Mouse (Mus musculus): ENCODE results near the gene Wbp11. TPM values are rescaled to one million over a fixed set of nuclear protein-coding genes. Genes with fewer than 3 reads are reported as not detected.

The Wbp11 gene
- total RNA-seq (2021), result 100 to 1,000 TPM; 114 to 116 TPM
- long read RNA-seq, experiment 1, transcript Wbp11-201 (12 exons, 2,739 nt), result major isoform, 178 of 225 reads
- long read RNA-seq, experiment 1, partial matches to known transcripts, result 9 of 225 reads
- long read RNA-seq, experiment 1, other reads (novel, unspliced or antisense), result 38 of 225 reads
- long read RNA-seq, experiment 2, transcript Wbp11-201 (12 exons, 2,739 nt), result major isoform, 124 of 152 reads
- long read RNA-seq, experiment 2, partial matches to known transcripts, result 6 of 152 reads
- long read RNA-seq, experiment 2, other reads (novel, unspliced or antisense), result 22 of 152 reads

DNA sequence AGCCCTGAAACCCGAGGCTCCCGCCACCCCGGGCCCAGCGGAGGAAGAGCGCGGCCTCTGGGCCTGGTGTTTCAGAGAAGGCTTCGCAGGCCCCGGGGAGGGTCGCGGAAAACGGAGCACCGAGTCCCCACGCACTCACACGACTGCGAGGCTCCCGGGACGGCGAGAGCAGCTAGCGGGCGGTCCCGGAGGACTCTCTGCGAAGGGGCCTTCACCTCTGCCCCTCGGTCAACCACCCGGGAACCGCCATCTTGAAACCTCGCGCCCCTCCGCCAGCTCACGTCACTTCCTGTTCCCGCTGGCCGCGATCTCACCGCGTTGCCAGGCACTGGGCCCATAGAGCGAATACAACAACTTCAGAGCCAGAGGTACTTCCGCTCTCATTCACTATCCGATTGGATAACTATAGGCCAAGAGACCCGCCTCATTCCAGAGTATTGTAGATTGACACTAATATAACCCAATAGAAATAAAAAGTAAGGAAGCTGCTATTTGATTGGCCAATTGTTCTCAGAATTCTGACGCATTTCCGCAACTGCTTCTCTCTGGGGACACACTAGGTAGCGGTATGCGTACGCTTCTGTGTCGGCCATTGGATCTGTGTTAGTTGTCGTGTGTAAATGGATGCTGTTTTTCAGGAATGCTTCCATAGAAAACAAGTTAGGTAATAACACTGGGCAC is at the start of gene Wbp11:
Gene Wbp11 (minus strand): TSS at position 353 of the 681 bp plus-strand sequence.
- intact Hi-C loops (cut with DNase I), result loop anchor here (1.0 to 10.0 kb wide), 3 partner anchors 20 to 1813 kb away; partner anchors contain the start of genes Ddx47, H2afj and Hist4h4
- H3K4me3 ChIP-seq, result peak within 1 kb of the TSS; percentile 79

DNA sequence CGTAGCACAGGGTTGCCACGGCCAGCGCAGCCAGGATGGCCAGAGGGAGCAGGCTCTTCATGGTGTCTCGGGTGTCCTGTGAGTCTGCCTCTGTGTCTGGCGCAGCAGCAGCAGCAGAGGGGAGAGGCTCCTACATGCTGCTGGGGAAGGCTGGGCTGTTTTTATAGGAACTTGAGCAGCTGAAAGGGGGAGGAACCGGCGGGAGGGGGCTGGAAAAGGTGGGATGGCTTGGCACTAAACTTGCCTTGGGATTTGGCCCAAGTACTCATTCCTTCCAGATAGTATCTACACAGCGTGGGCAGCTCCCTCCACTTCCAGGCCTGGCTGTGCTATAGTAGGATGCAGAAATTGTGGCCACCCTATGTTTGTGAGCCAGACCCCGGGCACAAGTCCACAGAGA is 47.6 kb upstream of the Wbp11 start, which contains the start of gene Mgp:
Gene Mgp (minus strand): TSS at position 154 of the 400 bp plus-strand sequence.
- intact Hi-C loops (cut with DNase I), result loop anchor here (5.0 kb wide), 1 partner anchor 37 kb away; no protein-coding TSS in a partner anchor
- peak; percentile 24 to 68 for DNase-seq (ENCODE audit: extremely low spot score in 1 of 2, low spot score in 2 of 2)
- H3K4me3 ChIP-seq, result 0 out of 2 replicates have a peak within 1 kb of the TSS, but pooled peaks have one; percentile 3

More for the DNA sequence above, at the start of gene Wbp11:
- DNase-seq (ENCODE audit: extremely low spot score in 1 of 2, low spot score in 2 of 2), result peak; percentile 95
- TF ChIP-seq CTCF (IDR thresholded peaks at IDR 0.05), result peak; percentile 14
- H3K27ac ChIP-seq, result peak within 1 kb of the TSS; percentile 98

DNA sequence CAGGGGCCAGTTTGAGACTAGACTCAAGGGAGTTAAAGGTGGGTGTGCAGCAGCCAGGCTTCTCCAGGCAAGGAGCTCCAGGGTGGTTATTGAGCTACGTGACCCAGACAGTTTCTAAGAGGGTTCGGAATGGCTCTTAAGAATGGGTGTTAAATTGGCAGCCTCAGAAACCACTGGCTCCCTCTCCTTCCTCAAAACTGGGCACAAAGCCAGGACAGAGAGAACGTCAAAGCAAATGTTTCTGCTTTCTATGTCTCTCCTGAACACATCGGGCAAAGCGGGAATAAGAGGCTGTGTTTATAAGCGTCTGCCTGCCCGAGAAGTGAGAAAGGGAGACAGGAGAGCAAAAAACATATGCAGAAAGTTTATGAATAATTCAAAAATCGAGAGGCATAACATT is 46.6 kb upstream of the Wbp11 start:
- 0 out of 2 replicates have a peak overlapping the region, but pooled peaks have one; percentile 3 for H3K4me3 ChIP-seq
- peak in 1 of 2 experiments; percentile 26 for DNase-seq (ENCODE audit: extremely low spot score in 1 of 2, low spot score in 2 of 2)
- no peak for TF ChIP-seq CTCF (IDR thresholded peaks at IDR 0.05)
- H3K27ac ChIP-seq, result no peak overlapping the region
- intact Hi-C loops (cut with DNase I), result no loop called here

More for the DNA sequence above, 47.6 kb upstream of the Wbp11 start, which contains the start of gene Mgp:
- TF ChIP-seq CTCF (IDR thresholded peaks at IDR 0.05), result no peak
- peak within 1 kb of the TSS; percentile 40; the same call in 1 of the 2 replicates for H3K27ac ChIP-seq

DNA sequence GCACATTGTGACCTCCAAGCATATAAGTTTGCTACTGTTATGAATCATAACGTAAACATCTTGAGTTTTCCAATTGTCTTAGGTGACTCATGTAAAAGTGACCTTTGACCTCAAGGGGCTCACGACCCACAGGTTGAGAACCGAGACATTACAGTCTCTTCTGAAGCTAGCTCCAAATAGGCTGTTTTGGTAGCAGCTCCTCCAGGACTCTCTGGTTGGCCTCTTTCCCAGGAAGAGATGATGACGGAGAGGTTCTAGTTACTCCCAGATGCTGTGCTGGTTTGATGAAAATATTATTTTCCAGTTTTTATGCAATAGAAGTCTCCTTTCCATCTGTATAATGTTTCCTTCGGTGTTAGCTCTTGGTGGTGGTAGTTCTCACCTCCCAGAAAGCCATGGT is 40.9 kb upstream of the Wbp11 start:
- intact Hi-C loops (cut with DNase I), result no loop called here
- TF ChIP-seq CTCF (IDR thresholded peaks at IDR 0.05), result no peak

DNA sequence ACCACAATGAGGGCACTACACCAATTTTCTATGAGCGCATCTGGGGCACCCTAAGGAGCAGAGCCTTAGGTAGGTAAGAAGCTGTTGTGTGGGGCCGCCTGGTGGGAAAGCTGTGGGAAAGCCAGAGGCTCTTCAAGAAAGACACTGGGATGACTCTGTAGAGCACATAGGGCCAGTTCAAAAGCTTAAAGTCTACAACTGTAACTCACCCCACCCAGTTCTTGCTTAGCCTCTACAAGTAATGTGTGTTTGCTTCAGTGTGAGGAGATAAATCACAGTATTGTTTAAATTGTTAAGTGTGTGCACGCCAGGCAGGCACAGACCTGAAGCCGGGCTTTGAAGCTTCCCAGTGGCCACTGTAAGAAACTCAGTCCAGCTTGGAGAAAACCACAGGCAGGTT is 38.1 kb upstream of the Wbp11 start:
- TF ChIP-seq CTCF (IDR thresholded peaks at IDR 0.05), result no peak
- Histone ChIP-seq H3K4me3 (no peak overlapping the region), H3K27ac (no peak overlapping the region)
- intact Hi-C loops (cut with DNase I), result no loop called here
- DNase-seq (ENCODE audit: extremely low spot score in 1 of 2, low spot score in 2 of 2), result no peak

More for the DNA sequence above, 40.9 kb upstream of the Wbp11 start:
- no peak overlapping the region for H3K27ac ChIP-seq
- DNase-seq (ENCODE audit: extremely low spot score in 1 of 2, low spot score in 2 of 2), result no peak
- no peak overlapping the region for H3K4me3 ChIP-seq

DNA sequence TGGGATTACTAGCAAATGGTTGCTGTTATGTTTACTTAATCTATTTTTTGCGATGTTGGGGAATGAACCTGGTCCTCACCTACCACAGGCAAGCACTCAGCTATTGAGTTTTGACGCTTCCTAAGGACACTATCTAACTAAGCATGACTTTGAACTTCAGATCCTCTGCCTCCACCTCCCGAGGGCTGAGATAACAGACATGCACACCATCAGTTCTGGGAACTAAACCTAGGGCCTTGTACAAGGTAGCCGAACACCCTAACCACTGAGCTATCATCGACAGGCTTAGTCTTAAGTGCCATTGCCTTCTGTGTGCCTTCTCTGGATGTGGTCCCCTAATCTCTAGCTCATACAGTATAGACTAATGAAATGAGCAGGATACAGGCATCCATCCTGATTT is 37.3 kb upstream of the Wbp11 start:
- no peak for DNase-seq (ENCODE audit: extremely low spot score in 1 of 2, low spot score in 2 of 2)
- TF ChIP-seq CTCF (IDR thresholded peaks at IDR 0.05), result no peak
- H3K4me3 ChIP-seq, result no peak overlapping the region
- intact Hi-C loops (cut with DNase I), result no loop called here
- no peak overlapping the region for H3K27ac ChIP-seq

DNA sequence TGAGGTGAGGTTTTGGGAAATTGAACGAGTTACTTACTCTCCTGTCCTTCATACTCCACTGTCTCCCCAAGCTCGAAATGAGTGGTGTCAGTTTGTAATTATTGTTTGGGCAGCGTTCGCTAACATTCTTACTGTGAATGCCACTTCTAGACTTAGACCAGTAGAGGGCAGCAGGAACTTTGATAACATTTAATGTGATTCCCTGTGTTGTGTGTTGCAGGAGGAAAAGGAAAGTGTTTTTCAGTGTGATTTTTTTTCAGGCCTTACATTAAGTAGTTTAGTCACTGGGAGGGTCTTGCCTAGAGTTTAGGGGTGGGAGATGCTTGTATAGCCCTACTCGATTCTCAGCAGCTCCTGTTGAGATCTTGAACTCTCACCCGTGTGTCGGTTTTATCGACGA is 33.0 kb upstream of the Wbp11 start:
- H3K27ac ChIP-seq, result no peak overlapping the region
- DNase-seq (ENCODE audit: extremely low spot score in 1 of 2, low spot score in 2 of 2), result no peak
- peak; percentile 74 for TF ChIP-seq CTCF (IDR thresholded peaks at IDR 0.05)
- intact Hi-C loops (cut with DNase I), result loop anchor here (1.0 to 5.0 kb wide), 3 partner anchors 59 to 121 kb away; no protein-coding TSS in a partner anchor
- H3K4me3 ChIP-seq, result no peak overlapping the region

DNA sequence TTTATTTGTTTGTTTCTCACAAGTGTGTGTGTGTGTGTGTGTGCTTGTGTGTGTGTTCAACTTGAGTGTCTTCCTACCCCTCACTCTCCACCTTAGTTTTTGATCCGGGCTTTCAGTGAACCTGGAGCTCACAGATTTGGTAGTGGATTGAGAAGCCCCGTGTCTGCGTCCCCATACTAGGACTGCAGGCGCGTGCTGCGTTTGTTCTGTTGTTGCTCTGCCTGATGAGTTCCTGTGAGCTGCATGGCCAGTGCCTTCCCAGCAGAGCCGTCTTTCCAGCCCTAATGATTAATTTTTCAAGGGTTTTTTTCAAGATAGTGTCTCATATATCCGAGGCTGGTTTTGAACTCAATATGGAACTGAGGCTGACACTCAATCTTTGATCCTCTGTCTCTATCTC is 30.4 kb upstream of the Wbp11 start:
- intact Hi-C loops (cut with DNase I), result loop anchor here (10.0 kb wide), 1 partner anchor 316 kb away; the partner anchor contains the start of gene Rerg

DNA sequence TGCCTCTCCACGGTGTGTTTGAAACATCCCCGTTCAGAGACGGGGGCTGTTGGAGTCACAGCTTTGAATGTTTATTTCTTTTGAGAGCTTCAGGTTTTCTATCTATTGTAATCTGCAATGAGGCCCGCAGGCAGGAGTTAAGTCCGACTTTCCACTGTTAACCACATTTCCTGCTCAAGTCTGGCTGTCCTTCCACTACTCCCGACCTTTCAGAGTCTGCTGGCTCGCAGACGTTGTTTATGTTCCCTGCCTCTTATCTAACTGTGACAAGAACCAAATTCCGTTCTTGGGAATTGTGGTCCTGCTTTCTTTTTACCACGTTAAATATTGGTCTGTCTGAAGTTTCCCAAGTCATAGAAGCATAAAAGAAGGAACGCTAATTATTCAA is 29.8 kb upstream of the Wbp11 start:
- no peak for TF ChIP-seq CTCF (IDR thresholded peaks at IDR 0.05)
- H3K4me3 ChIP-seq, result no peak overlapping the region
- no peak for DNase-seq (ENCODE audit: extremely low spot score in 1 of 2, low spot score in 2 of 2)
- H3K27ac ChIP-seq, result no peak overlapping the region
- intact Hi-C loops (cut with DNase I), result loop anchor here (10.0 kb wide), 1 partner anchor 317 kb away; the partner anchor contains the start of gene Rerg

More for the DNA sequence above, 30.4 kb upstream of the Wbp11 start:
- DNase-seq (ENCODE audit: extremely low spot score in 1 of 2, low spot score in 2 of 2), result no peak
- no peak overlapping the region for H3K4me3 ChIP-seq
- TF ChIP-seq CTCF (IDR thresholded peaks at IDR 0.05), result no peak
- H3K27ac ChIP-seq, result no peak overlapping the region

DNA sequence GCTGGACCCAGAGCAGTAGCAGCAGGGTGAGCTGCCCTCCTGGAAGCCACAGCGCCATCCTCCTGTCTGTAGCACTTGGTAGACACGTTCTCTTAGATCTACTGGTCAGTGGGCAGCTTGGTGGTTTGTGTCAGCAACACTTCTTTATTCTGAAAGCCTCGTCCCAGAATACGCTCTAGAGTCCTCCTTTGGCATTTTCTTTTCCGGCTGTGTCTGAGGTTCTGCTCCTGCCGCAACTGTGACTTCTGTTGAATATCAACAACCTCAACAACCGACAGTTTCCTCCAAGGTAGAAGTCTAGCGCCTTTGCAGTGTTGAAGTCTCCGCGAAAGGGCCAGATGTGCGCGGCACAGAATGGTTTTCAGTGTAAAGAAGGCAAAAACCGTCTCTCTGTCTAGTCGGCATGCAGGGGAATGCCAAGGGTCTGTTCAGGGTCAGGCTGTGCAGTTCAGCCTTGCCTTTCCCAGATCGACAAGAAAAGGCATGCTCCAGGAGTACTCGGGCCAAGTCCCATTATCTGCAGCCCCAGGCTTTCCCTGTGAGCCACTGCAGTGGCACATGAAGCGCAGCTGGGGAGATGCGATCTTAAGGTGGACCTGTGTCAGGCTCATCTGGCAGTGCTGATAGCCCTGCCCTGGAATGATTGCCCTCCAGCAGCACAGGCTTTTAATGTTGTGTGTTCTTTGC is 29.3 kb upstream of the Wbp11 start, which contains the start of gene Art4:
Gene Art4 (minus strand): TSS at position 548 of the 687 bp plus-strand sequence.
- TF ChIP-seq CTCF (IDR thresholded peaks at IDR 0.05), result no peak
- no peak for DNase-seq (ENCODE audit: extremely low spot score in 1 of 2, low spot score in 2 of 2)
- intact Hi-C loops (cut with DNase I), result loop anchor here (10.0 kb wide), 1 partner anchor 317 kb away; the partner anchor contains the start of gene Rerg
- Histone ChIP-seq H3K4me3 (no peak within 1 kb of the TSS), H3K27ac (no peak within 1 kb of the TSS)

DNA sequence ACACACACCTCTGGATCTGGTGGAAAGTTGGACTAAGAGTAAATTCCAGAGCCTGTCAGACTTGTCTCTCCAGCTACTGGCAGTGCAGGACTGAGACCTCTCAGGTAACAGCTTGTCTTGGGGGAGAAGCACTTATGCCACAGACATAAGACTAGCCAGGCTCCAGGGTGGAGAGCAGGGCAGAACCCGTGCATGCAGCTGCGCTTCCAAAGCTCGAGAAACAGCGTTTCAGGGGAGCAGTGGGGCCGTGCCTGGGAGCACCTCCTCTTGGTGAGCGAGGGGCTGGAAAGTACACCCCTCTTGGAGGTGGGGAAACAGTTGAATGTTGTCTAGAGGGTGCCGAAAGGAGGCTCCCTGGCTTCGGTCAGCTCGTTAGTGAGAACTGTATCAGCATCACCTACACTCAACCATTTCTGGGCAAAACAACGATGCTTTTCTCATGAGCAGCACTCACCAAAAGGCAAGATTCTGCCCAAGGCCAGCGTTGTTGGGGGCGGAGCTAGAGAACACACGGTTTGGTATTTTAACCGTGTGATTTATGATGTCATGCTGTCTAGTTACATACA is 28.1 kb upstream of the Wbp11 start:
- intact Hi-C loops (cut with DNase I), result loop anchor here (10.0 kb wide), 1 partner anchor 319 kb away; the partner anchor contains the start of gene Rerg
- no peak for TF ChIP-seq CTCF (IDR thresholded peaks at IDR 0.05)
- Histone ChIP-seq H3K4me3 (no peak overlapping the region), H3K27ac (no peak overlapping the region)
- DNase-seq (ENCODE audit: extremely low spot score in 1 of 2, low spot score in 2 of 2), result no peak
